Mouse (Mus musculus) thymus, adult 2 months (tissue): ENCODE measurements around the gene Pou2f2.

Experiments used
- CTCF ChIP-seq: fragments of 200-500 bp; IDR thresholded peaks from 2 replicates; pipeline ENCODE4 v1.5.1; 2012; ENCODE audit warnings: mild to moderate bottlenecking, control low read depth, low read length, moderate library complexity, borderline replicate concordance; ENCODE audit not compliant: control insufficient read depth, poor library complexity, insufficient read depth; ENCODE audit errors: extremely low read depth
- POLR2A ChIP-seq: fragments of 200-500 bp; IDR thresholded peaks from 2 replicates; pipeline ENCODE4 v1.6.1; 2012; ENCODE audit warnings: mild to moderate bottlenecking, low read length, control low read depth, moderate library complexity; ENCODE audit not compliant: control insufficient read depth, poor library complexity, insufficient read depth; ENCODE audit errors: extremely low read depth

- no peak for TF ChIP-seq CTCF
- no peak for TF ChIP-seq POLR2A
Measured at GRCm38 (mm10) chr7:25079496-25080026, 100.0 kb downstream of the Pou2f2 start.
